Mouse (Mus musculus) embryonic fibroblast, embryonic 13.5 days (primary cell): ENCODE measurements at regions not wholly inside any gene's neighbourhood (a gene's known extent, or its start where the extent isn't known, plus 50 kb on each side); places are given as distances from the start of the nearest gene placed in this dataset.

Source experiments
- CTCF ChIP-seq: IDR thresholded peaks from 2 replicates; pipeline ENCODE4 v1.5.1; 2011; ENCODE audit warnings: mild to moderate bottlenecking, control low read depth, low read length, moderate library complexity, borderline replicate concordance; ENCODE audit not compliant: insufficient read depth
- POLR2A ChIP-seq: IDR thresholded peaks from 2 replicates; pipeline ENCODE4 v1.6.1; 2011; ENCODE audit warnings: low read depth, mild to moderate bottlenecking, control low read depth, low read length, moderate library complexity

GRCm38 (mm10) chr16:5760821-5761220 lies 124.3 kb upstream of the Rbfox1 start:
- TF ChIP-seq POLR2A (no peak), CTCF (no peak)
